Mouse (Mus musculus) MEL (cell line): ENCODE measurements around the gene Adamts14.

Experiments
- CTCF ChIP-seq, 3 experiments: IDR thresholded peaks in 2 of 3; conservative IDR thresholded peaks in 1 of 3; 2 replicates each; pipeline ENCODE4 v1.5.1; 2011 to 2012; ENCODE audit warnings: low read length in 3 of 3, low read depth in 2 of 3, mild to moderate bottlenecking in 2 of 3, improper control_type of control experiment in 1 of 3, inconsistent platforms in 1 of 3, mixed read lengths in 1 of 3, moderate library complexity in 1 of 3; ENCODE audit not compliant: control insufficient read depth in 1 of 3, insufficient read depth in 1 of 3, poor library complexity in 1 of 3, severe bottlenecking in 1 of 3
- EP300 ChIP-seq, 2 experiments: IDR thresholded peaks; 2 replicates each; pipeline ENCODE4 v1.6.1; 2011; ENCODE audit warnings: improper control_type of control experiment in 2 of 2, low read length in 2 of 2, low read depth in 1 of 2, mild to moderate bottlenecking in 1 of 2
- JUND ChIP-seq: IDR thresholded peaks from 2 replicates; pipeline ENCODE4 v1.6.1; 2011; ENCODE audit warnings: low read depth, mild to moderate bottlenecking, improper control_type of control experiment, low read length
- MXI1 ChIP-seq: IDR thresholded peaks from 2 replicates; pipeline ENCODE4 v1.6.1; 2011; ENCODE audit warnings: mild to moderate bottlenecking, low read depth, low read length, improper control_type of control experiment
- POLR2A ChIP-seq, 2 experiments: IDR thresholded peaks; 2 replicates each; pipeline ENCODE4 v1.6.1; 2011 to 2012; ENCODE audit warnings: low read length in 2 of 2, mild to moderate bottlenecking in 2 of 2, control low read depth in 1 of 2, improper control_type of control experiment in 1 of 2, low read depth in 1 of 2, moderate library complexity in 1 of 2; ENCODE audit not compliant: control insufficient read depth in 1 of 2, insufficient read depth in 1 of 2, poor library complexity in 1 of 2
- POLR2AphosphoS5 ChIP-seq: IDR thresholded peaks from 2 replicates; pipeline ENCODE4 v1.6.1; 2012; ENCODE audit warnings: low read depth, borderline replicate concordance, mild to moderate bottlenecking, inconsistent platforms, low read length, moderate library complexity, mixed read lengths
- SMC3 ChIP-seq: IDR thresholded peaks from 2 replicates; pipeline ENCODE4 v1.6.1; 2011; ENCODE audit warnings: low read depth, low read length, improper control_type of control experiment
- TAL1 ChIP-seq: IDR thresholded peaks from 2 replicates; pipeline ENCODE4 v1.6.1; 2012; ENCODE audit warnings: mild to moderate bottlenecking, inconsistent platforms, low read length, moderate library complexity, mixed read lengths
- TBP ChIP-seq: IDR thresholded peaks from 2 replicates; pipeline ENCODE4 v1.8.0; 2011; ENCODE audit warnings: low read depth, low read length, improper control_type of control experiment
- UBTF ChIP-seq: IDR thresholded peaks from 2 replicates; pipeline ENCODE4 v1.6.1; 2012; ENCODE audit warnings: low read depth, mild to moderate bottlenecking, inconsistent platforms, low read length, improper control_type of control experiment, moderate library complexity, borderline replicate concordance; ENCODE audit not compliant: insufficient read depth
- ZC3H11A ChIP-seq: IDR thresholded peaks from 2 replicates; pipeline ENCODE4 v1.6.1; 2012; ENCODE audit warnings: low read depth, mild to moderate bottlenecking, inconsistent platforms, low read length, improper control_type of control experiment

DNA sequence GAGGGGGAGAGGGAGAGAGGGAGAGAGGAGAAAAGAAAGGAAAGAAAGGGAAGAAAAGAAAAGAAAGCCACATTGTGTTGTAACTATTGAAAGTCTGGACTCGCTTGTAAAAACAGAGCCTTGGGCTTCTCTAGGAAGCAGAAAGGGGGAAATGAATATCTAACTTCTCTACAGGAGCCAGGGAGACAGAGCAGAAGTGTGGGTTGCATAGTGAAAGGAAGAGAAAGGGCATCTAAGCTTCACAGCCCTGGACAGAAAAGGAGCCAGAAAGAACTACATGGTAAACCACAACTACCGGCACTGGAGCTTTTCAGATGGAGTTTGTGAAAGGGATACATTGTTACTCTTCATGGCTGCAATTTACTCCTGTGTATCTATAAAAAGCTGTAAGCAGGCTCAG lies 17.2 kb upstream of the Adamts14 start:
- TF ChIP-seq CTCF (IDR thresholded peaks at IDR 0.05 in 2 of 3, conservative IDR thresholded peaks at IDR 0.05 in 1 of 3; ENCODE audit: control insufficient read depth in 1 of 3, insufficient read depth in 1 of 3, low read depth in 2 of 3, low read length in 3 of 3, poor library complexity in 1 of 3, severe bottlenecking in 1 of 3): no peak
- no peak for TF ChIP-seq POLR2A (IDR thresholded peaks at IDR 0.05; ENCODE audit: control insufficient read depth in 1 of 2, insufficient read depth in 1 of 2, low read depth in 1 of 2, low read length in 2 of 2, poor library complexity in 1 of 2)
- TF ChIP-seq TBP: no peak
- no peak for TF ChIP-seq POLR2AphosphoS5
- TF ChIP-seq EP300 (IDR thresholded peaks at IDR 0.05; ENCODE audit: low read depth in 1 of 2, low read length in 2 of 2): no peak
- TF ChIP-seq SMC3: no peak
- TF ChIP-seq JUND: no peak
- TF ChIP-seq MXI1: no peak
- TF ChIP-seq ZC3H11A: no peak
- TF ChIP-seq UBTF: no peak
- TF ChIP-seq TAL1: no peak
